Mouse (Mus musculus) adrenal gland, adult (tissue): ENCODE results near the gene Asic2.
A peak's percentile ranks its signal among the peaks of the same experiment; 100 is the strongest.

ENCODE experiments used
- DNase-seq, 2 experiments: peaks; one replicate each; pipeline ENCODE4 v3.0.0; 2022 to 2023; ENCODE audit warnings: low spot score in 1 of 2; ENCODE audit not compliant: inconsistent age in 2 of 2

Gene Asic2

DNA sequence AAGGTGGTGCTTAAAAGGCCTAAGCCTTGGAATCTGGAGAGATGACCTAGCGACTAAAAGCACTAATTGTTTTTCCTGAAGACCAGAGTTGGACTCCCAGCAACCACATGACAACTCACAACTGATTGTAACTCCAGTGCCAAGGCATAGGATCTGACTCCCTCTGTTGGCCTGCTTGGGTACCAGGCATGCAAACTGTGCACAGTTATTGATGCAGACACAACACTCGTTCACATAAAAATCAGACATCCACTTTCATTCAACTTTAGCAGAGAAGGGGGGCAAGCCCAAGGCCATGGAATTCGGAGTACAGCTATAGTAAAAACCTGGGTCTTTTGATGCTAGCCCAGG lies 122.6 kb downstream of the Asic2 start:
- peak in 1 of 2 experiments; percentile 36 for DNase-seq

GRCm38 (mm10) chr11:81845010-81845685 lies 123.1 kb downstream of the Asic2 start:
- DNase-seq: peak; percentile 45 to 73

- DNase-seq: no peak
Observed at GRCm38 (mm10) chr11:81841001-81841400, 127.3 kb downstream of the Asic2 start.

DNA sequence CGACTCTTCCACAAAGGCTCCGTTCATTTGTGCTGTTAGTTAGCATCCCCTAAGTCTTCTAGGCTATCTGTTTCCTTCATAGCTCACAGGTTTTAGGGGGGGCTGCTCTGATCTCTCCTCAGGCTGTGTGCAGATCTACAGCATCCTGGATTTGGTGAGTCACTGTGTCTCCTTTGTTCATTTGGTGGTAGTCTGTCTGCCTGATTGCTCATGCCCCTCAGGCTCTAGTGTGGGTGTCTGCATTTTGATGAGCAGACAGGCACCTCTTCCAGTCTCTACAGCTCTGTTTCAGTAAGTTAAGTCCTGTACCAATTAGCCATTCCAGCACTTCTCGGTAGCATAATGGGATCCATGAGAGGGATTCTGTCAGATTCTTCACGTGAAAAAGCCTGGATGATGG lies 129.8 kb downstream of the Asic2 start:
- DNase-seq: no peak

DNA sequence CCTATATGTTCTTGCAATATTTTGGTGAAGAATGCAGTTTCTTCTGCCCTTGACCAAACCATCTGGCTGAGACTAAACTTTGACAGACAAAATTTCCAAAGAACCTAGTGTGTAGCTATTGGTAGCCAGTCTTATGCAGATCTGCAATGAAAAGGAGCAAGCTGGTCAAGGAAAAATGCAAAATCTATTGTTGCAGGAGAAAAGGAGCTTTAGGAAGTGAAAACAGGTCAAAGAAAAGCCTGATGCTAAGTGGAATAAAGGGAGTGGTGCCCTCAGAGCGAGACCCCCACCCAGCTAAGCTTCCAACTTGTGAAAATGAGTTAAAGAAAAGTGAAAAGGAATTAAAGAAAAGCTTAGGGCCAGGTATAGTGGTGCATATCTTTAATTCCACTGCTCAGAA lies 135.9 kb downstream of the Asic2 start:
- no peak for DNase-seq

DNA sequence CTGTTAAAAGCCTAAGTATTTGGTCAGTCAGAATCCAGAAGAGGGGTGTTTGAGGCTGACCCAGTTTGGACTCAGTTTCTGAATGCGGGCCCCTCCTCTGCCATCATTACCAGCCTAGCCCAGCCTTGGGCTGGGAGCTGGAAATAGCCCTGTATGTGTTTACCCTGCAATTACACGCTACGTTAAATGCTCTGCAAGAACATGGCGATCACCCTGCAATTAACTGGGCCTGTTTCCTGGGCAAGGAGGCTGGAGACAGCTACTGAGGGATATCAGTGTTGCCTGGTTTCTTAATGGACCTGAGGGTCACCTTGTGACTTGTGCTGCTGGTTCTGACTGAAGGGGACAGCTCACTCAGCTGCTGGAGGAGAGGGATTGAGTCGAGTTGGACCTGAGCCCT lies 151.7 kb downstream of the Asic2 start:
- no peak for DNase-seq

DNA sequence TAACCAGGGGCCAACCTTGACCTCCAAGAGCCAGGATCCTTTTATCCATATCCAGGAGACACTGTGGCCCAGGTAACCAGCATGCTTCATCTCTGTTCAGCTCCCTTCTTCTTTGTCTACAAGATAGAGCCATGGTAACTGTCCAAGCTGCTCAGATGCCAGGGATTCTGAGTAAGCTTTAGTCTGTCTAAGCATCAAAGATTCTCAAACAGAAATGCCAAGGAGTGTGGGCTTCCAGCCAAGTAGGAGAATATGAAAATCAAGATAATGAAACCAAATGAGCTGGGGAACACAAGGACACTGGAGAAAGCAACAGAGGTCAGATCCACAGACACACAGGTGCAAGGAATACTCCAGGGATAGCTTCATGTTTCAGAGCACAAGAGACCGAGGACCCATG lies 153.4 kb downstream of the Asic2 start:
- DNase-seq: peak; percentile 31 to 77

DNA sequence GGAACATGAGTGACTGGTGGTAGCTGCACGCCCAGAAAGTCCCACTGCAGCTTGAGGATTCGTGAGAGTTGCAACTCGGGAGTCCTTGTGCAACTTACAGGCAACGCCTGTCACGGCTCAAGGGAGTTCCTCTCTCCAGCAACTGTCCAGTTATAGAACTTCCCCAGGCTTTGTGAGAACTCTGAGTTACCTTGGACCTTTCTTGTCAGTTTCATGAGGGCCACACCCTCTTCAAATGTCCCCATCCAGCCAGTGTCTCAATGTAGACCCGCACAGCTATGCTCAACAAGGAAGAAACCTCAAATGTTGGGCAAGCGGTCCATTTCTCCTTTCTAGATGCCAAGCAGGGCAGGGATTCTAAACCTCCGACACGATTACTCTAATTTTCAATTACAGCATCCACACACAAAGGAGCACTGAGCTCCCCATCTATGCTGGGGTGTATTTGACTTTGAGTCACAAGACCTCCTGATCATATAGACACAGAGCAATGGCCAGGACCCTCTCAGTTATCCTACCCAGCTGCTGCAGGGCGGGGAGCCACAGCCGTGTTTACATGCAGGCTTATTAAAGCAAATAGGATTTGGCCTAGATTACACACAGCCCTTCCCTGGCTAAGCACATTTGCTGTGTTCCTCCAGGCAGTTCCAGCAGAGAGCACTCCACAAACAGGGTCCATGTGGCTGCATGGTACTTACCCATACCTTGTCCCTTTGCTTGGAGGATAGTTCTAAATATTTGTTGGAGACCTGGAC lies 161.2 kb downstream of the Asic2 start:
- DNase-seq: no peak

DNA sequence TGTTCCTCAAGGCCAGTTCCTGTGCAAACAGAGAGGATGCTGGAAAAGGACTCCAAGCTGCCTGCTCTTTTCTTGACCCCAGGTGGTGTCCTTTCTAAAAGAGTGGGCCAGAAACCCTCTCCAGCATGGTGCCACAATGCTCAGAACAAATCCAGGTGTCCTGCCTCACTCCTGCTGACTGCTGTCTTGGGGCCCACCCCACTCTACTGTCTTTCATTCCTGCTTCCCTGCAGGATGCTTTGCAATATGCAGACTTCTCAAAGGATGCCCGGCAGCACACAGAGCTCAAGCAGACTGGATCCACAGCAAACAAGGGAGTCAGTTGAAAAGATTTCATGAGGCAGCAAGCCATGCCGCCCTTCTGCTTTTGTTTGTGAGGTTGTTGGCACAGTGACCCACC lies 164.7 kb downstream of the Asic2 start:
- no peak for DNase-seq

- no peak for DNase-seq
Observed at GRCm38 (mm10) chr11:81802614-81803013, 165.6 kb downstream of the Asic2 start.

DNA sequence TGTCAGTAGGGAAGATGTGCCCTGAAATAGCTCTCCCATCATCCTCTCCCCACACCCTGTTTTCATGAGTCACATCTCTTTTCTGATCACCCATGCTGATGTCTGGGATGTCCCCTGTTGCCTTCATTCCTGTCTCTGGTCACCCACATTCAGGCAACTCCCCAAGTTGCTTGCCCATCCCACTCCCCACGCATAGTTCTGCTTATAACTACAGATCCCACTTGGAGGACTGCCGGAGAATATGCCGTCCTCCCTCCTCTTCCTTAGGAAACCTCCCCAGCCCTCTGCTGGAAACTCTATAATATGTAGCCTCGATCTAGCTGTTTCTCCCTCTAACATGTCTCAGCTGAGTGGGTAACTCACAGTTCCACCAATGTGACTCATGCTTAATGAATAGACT lies 167.4 kb downstream of the Asic2 start:
- DNase-seq: no peak

DNA sequence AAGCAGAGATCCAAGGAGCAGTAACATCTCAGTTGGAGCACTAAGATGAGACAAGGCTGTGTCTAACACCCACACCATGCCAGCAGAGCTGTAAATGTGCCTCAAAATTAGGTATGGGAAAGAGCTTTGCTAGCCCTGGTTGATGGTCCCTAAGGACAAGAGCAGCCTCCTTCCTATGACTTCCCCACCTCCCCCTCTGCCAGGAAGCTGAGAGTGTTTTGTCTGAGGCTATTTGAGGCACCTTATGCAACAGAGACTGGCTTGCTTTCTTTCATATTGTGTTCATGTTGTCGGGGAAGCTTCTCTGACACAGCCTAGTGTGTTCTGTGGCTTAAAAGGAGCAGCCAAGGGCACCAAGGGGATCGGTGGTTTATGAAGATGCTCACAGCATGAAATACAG lies 174.7 kb downstream of the Asic2 start:
- DNase-seq: no peak

DNA sequence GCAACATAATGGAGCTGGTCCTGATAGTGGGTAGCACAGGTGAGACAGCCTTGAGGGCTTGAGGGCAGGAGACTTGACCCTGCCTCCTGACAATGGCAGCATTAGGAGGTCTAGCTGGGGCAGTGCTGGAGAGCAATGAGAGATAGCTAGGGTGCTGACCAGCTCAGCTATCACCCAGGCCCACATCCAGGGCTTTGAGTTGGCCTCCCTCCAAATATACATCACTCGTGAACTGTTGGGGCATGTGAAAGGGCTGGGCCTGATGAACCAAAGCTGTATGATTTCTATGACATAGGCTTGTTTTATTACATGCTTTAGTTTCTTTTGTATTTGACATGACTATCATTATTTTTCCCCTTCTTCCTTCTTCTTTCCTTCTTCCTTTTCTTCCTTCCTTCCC lies 176.7 kb downstream of the Asic2 start:
- no peak for DNase-seq

DNA sequence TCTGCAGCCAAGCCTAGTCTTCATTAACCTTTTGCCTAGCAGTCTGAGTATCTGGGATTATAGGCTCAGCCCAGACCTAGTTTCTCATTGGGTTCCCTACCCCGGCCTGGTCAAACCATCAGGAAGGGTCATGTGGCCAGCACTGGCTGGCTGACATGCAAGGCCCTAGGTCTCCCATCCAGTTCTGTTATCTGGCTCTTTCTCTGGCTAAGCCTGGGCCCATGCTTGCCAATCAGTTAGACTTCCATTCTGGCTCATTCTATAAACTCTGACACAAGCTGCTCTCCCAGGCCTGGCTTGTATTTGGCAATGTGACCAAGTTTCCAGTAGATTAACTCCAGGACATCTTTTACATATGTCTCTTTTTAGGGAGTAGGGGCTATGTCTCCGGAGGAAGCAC lies 187.7 kb downstream of the Asic2 start:
- DNase-seq: peak in 1 of 2 experiments; percentile 36

GRCm38 (mm10) chr11:81779881-81780280 lies 188.4 kb downstream of the Asic2 start:
- DNase-seq: peak in 1 of 2 experiments; percentile 71

DNA sequence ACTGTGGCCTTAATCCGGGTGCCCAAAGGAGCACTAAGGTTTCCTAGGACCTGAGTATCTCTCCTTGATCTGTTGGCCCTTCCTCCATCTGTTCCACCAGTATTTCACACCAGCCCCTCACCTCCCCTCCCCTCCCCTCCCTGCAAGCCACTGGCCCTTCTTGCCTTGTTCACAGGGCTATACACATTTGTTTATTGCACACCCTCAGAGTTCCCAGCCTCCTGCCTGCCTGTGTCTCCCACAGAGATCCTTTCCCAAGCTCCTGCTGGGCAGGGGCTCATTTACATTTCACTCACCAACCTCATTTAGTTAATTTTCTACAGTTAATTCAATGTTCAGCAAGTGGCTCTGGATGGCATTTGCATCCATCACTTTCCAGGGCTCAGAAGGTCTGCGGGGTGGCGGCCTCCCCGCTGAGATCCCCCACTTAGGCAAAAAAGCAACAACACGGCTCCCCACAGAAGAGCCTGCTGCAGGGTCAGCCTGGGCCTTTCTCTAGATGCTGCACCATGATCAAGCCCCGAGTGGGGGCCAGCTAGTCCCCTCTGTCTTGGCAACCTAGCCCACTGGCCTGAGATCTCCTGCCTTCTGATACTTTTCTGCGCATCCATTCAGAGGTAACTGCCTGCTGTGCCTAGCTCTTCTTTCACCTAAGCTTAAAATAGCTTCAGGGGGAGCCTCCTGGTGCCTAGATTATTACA lies 196.9 kb downstream of the Asic2 start:
- DNase-seq: no peak

GRCm38 (mm10) chr11:81769691-81770260 lies 198.5 kb downstream of the Asic2 start:
- peak in 1 of 2 experiments; percentile 55 for DNase-seq

- no peak for DNase-seq
Observed at GRCm38 (mm10) chr11:81768305-81768704, 200.0 kb downstream of the Asic2 start.

DNA sequence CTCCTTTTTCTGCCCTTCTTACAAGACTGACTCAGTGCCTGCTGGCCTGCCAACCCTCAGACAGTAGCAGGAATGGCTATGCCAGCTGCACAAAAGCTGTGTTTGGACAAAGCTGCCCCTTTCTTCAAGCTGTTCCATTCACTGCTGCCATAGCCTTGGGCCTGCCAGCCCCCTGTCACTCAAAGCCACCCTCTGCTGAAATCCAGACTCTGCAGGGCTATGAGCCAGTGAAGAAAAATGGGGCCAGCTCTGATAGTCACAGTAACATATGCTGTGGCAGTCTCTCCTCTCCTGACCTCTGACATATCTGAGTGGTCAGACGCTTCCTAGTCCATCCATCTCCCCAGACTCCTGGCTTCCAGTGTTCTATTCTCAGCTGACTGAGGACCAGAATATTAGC lies 200.5 kb downstream of the Asic2 start:
- peak in 1 of 2 experiments; percentile 55 for DNase-seq

GRCm38 (mm10) chr11:81765288-81765687 lies 203.0 kb downstream of the Asic2 start:
- no peak for DNase-seq

- DNase-seq: peak in 1 of 2 experiments; percentile 47
Observed at GRCm38 (mm10) chr11:81764778-81765177, 203.5 kb downstream of the Asic2 start.

GRCm38 (mm10) chr11:81757221-81757620 lies 211.0 kb downstream of the Asic2 start:
- DNase-seq: no peak
